Mouse (Mus musculus) olfactory bulb, adult 2 months (tissue): ENCODE data around the gene Pecr.

Experiments used
- CTCF ChIP-seq: fragments of 200-500 bp; IDR thresholded peaks from 2 replicates; pipeline ENCODE4 v1.5.1; 2012; ENCODE audit warnings: low read depth, mild to moderate bottlenecking, low read length, moderate library complexity; ENCODE audit not compliant: insufficient read depth
- POLR2A ChIP-seq: fragments of 200-500 bp; IDR thresholded peaks from 2 replicates; pipeline ENCODE4 v1.6.1; 2012; ENCODE audit warnings: mild to moderate bottlenecking, low read depth, low read length, moderate library complexity; ENCODE audit not compliant: insufficient read depth

DNA sequence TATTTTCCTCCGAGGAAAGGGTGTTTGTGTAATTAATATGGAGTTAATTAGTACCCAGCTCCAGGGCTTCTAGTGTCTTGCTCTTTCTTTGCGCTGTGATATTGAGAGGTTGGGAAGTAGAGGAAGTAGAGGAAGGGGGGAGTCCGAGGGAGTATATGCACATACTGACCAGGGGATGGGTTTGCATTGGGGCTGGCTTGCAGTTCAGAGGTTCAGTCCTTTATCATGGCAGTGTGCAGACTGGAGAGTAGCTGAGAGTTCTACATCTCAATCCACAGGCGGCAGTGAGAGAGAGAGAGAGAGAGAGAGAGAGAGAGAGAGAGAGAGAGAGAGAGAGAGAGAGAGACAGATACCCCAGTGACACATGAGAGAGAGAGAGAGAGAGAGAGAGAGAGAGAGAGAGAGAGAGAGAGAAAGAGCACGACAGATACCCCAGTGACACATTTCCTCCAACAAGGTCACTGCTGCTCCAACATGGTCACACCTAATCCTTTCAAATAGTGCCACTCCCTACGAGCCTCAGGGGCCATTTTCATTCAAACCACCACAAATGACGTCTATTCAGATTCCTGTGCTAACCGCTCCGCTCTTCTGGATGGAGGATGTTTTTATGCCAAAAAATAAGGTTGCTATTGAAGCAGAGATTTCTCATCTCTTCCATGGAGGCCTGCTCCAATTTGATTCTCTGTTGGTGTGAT is 28.7 kb upstream of the Pecr start:
- TF ChIP-seq CTCF (no peak), POLR2A (no peak)
